Mouse (Mus musculus) heart, embryonic 13.5 days (tissue): ENCODE measurements around the gene 9430038I01Rik. TPM values are rescaled to one million over a fixed set of nuclear protein-coding genes. Genes with fewer than 3 reads are reported as not detected.

Experiments used
- ATAC-seq: fragments of 200-750 bp; cut with Nextera tagmentation; 2 replicates; pipeline ENCODE4 v1.8.0; 2017; ENCODE audit warnings: moderate TSS enrichment; ENCODE audit not compliant: insufficient number of reproducible peaks, low FRiP score, low TSS enrichment; ENCODE audit errors: extremely low read depth
- H3K27ac ChIP-seq: fragments of 300-500 bp; sonication (generic); replicated peaks from 2 replicates; pipeline ENCODE4 v1.5.1; 2015; ENCODE audit warnings: moderate library complexity, mild to moderate bottlenecking, inconsistent platforms
- H3K27me3 ChIP-seq: fragments of 300-500 bp; sonication (generic); replicated peaks from 2 replicates; pipeline ENCODE4 v1.6.1; 2015; ENCODE audit warnings: mild to moderate bottlenecking, inconsistent platforms
- H3K36me3 ChIP-seq: fragments of 300-500 bp; sonication (generic); 2 replicates; pipeline ENCODE4 v1.6.1; 2015; ENCODE audit warnings: mild to moderate bottlenecking, inconsistent platforms
- H3K4me1 ChIP-seq: fragments of 300-500 bp; sonication (generic); 2 replicates; pipeline ENCODE4 v1.6.1; 2015; ENCODE audit warnings: inconsistent platforms
- H3K4me2 ChIP-seq: fragments of 300-500 bp; sonication (generic); 2 replicates; pipeline ENCODE4 v1.6.1; 2015; ENCODE audit warnings: inconsistent platforms, mild to moderate bottlenecking, moderate library complexity
- H3K4me3 ChIP-seq: fragments of 300-500 bp; sonication (generic); 2 replicates; pipeline ENCODE4 v1.5.1; 2015; ENCODE audit warnings: moderate library complexity, mild to moderate bottlenecking, inconsistent platforms
- H3K9ac ChIP-seq: fragments of 300-500 bp; sonication (generic); 2 replicates; pipeline ENCODE4 v1.6.1; 2015; ENCODE audit warnings: inconsistent platforms, mild to moderate bottlenecking, moderate library complexity
- H3K9me3 ChIP-seq: fragments of 300-500 bp; sonication (generic); 2 replicates; pipeline ENCODE4 v1.6.1; 2016; ENCODE audit warnings: inconsistent platforms
- WGBS: fragments of 180-500 bp; shearing (Covaris S2); methylation state at CpG from one replicate; pipeline ENCODE4 v1.1.7; 2015; ENCODE audit warnings: mixed read lengths; 5-methylcytosine and 5-hydroxymethylcytosine counted together
- polyA plus RNA-seq: library from polyadenylated mRNA; unstranded; fragments of >200 nt; fragmentation: Nextera tagmentation; extraction: Ambion mirVana; gene quantifications from 2 replicates; pipeline ENCODE4 v1.2.1, GENCODE M21; 2015

Gene 9430038I01Rik
- polyA plus RNA-seq, 1 experiment from 2014 or later, result 14.5 TPM

- no peak overlapping the region for H3K9ac ChIP-seq
- no peak overlapping the region for H3K4me2 ChIP-seq
- no peaks in the 10 kb centered on the region for H3K36me3 ChIP-seq
- ATAC-seq, result no peak
- no peak overlapping the region for H3K27ac ChIP-seq
- no peaks in the 10 kb centered on the region for H3K27me3 ChIP-seq
- H3K4me3 ChIP-seq, result no peak overlapping the region
- no peaks in the 10 kb centered on the region for H3K9me3 ChIP-seq
- peaks cover 4% of the 10 kb centered on the region for H3K4me1 ChIP-seq
- 87% methylated on average over 2 of the region's 2 CpGs for WGBS
Observed at GRCm38 (mm10) chr7:137420550-137420949, 10.0 kb upstream of the 9430038I01Rik start.

- 71% methylated on average over 8 of the region's 8 CpGs for whole genome bisulfite sequencing
- Histone ChIP-seq H3K27me3 (no peaks in the 10 kb centered on the region), H3K36me3 (no peaks in the 10 kb centered on the region), H3K4me3 (no peak overlapping the region), H3K4me1 (peaks cover 6% of the 10 kb centered on the region), H3K27ac (no peak overlapping the region), H3K4me2 (no peak overlapping the region), H3K9ac (no peak overlapping the region), H3K9me3 (no peaks in the 10 kb centered on the region)
- ATAC-seq, result no peak
Observed at GRCm38 (mm10) chr7:137414710-137415109, 4.1 kb upstream of the 9430038I01Rik start.

GRCm38 (mm10) chr7:137407428-137408058, 3.0 kb downstream of the 9430038I01Rik start:
- H3K27me3 ChIP-seq, result no peaks in the 10 kb centered on the region
- H3K4me1 ChIP-seq, result peaks cover 14% of the 10 kb centered on the region
- H3K27ac ChIP-seq, result no peak overlapping the region
- no peak for ATAC-seq
- no peak overlapping the region for H3K4me2 ChIP-seq
- no peak overlapping the region for H3K4me3 ChIP-seq
- H3K9me3 ChIP-seq, result no peaks in the 10 kb centered on the region
- H3K9ac ChIP-seq, result no peak overlapping the region
- WGBS, result 92% methylated on average over 1 of the region's 1 CpGs
- H3K36me3 ChIP-seq, result no peaks in the 10 kb centered on the region

- no peak overlapping the region for H3K9ac ChIP-seq
- ATAC-seq, result no peak
- WGBS, result 80% methylated on average over 2 of the region's 2 CpGs
- no peaks in the 10 kb centered on the region for H3K27me3 ChIP-seq
- peaks cover 8% of the 10 kb centered on the region for H3K9me3 ChIP-seq
- H3K4me2 ChIP-seq, result no peak overlapping the region
- no peak overlapping the region for H3K27ac ChIP-seq
- H3K4me3 ChIP-seq, result no peak overlapping the region
- H3K4me1 ChIP-seq, result peaks cover 4% of the 10 kb centered on the region; the same call in 1 of the 2 replicates
- no peaks in the 10 kb centered on the region for H3K36me3 ChIP-seq
Observed at GRCm38 (mm10) chr7:137404146-137404545, 6.4 kb downstream of the 9430038I01Rik start.

- 0 out of 2 replicates have a peak, but pooled peaks cover 4% of the 10 kb centered on the region for H3K36me3 ChIP-seq
- ATAC-seq, result no peak
Observed at GRCm38 (mm10) chr7:137398973-137399372, 11.6 kb downstream of the 9430038I01Rik start.

GRCm38 (mm10) chr7:137397361-137397910, 13.1 kb downstream of the 9430038I01Rik start:
- Histone ChIP-seq H3K4me2 (no peak overlapping the region), H3K9me3 (peaks cover 8% of the 10 kb centered on the region), H3K9ac (no peak overlapping the region), H3K27me3 (no peaks in the 10 kb centered on the region), H3K36me3 (0 out of 2 replicates have a peak, but pooled peaks cover 4% of the 10 kb centered on the region), H3K27ac (no peak overlapping the region), H3K4me3 (no peak overlapping the region), H3K4me1 (peaks cover 17% of the 10 kb centered on the region)
- WGBS, result 85% methylated on average over 8 of the region's 8 CpGs
- ATAC-seq, result no peak

More at GRCm38 (mm10) chr7:137398973-137399372, 11.6 kb downstream of the 9430038I01Rik start:
- no peak overlapping the region for H3K4me3 ChIP-seq
- H3K9ac ChIP-seq, result no peak overlapping the region
- H3K9me3 ChIP-seq, result peaks cover 8% of the 10 kb centered on the region
- H3K4me2 ChIP-seq, result no peak overlapping the region
- WGBS, result 83% methylated on average over 4 of the region's 4 CpGs
- peaks cover 16% of the 10 kb centered on the region for H3K4me1 ChIP-seq
- H3K27ac ChIP-seq, result no peak overlapping the region
- H3K27me3 ChIP-seq, result no peaks in the 10 kb centered on the region

- H3K4me1 ChIP-seq, result peaks cover 17% of the 10 kb centered on the region
- ATAC-seq, result no peak; the same call in 1 of the 2 replicates
- H3K27me3 ChIP-seq, result no peaks in the 10 kb centered on the region
- H3K9ac ChIP-seq, result no peak overlapping the region
- 66% methylated on average over 4 of the region's 4 CpGs for WGBS
- H3K9me3 ChIP-seq, result no peaks in the 10 kb centered on the region
- 0 out of 2 replicates have a peak, but pooled peaks cover 4% of the 10 kb centered on the region for H3K36me3 ChIP-seq
- peak overlapping the region; percentile 57 for H3K27ac ChIP-seq
- H3K4me3 ChIP-seq, result no peak overlapping the region
- H3K4me2 ChIP-seq, result no peak overlapping the region
Observed at GRCm38 (mm10) chr7:137395421-137395820, 15.1 kb downstream of the 9430038I01Rik start.

GRCm38 (mm10) chr7:137387863-137388262, 22.7 kb downstream of the 9430038I01Rik start:
- Histone ChIP-seq H3K9ac (no peak overlapping the region), H3K4me3 (no peak overlapping the region), H3K27ac (no peak overlapping the region), H3K4me1 (no peaks in the 10 kb centered on the region), H3K36me3 (no peaks in the 10 kb centered on the region), H3K4me2 (no peak overlapping the region), H3K27me3 (no peaks in the 10 kb centered on the region), H3K9me3 (no peaks in the 10 kb centered on the region)
- WGBS, result 90% methylated on average over 5 of the region's 5 CpGs
- ATAC-seq, result no peak

- Histone ChIP-seq H3K27me3 (no peaks in the 10 kb centered on the region), H3K36me3 (peaks cover 16% of the 10 kb centered on the region), H3K4me1 (no peaks in the 10 kb centered on the region), H3K4me3 (no peak overlapping the region), H3K4me2 (no peak overlapping the region), H3K9me3 (no peaks in the 10 kb centered on the region), H3K27ac (no peak overlapping the region), H3K9ac (no peak overlapping the region)
- WGBS, result 86% methylated on average over 7 of the region's 7 CpGs
- no peak for ATAC-seq
Observed at GRCm38 (mm10) chr7:137374996-137375395, 35.6 kb downstream of the 9430038I01Rik start.

- Histone ChIP-seq H3K4me1 (no peaks in the 10 kb centered on the region), H3K4me3 (no peak overlapping the region), H3K27ac (no peak overlapping the region), H3K4me2 (no peak overlapping the region), H3K9ac (no peak overlapping the region), H3K27me3 (no peaks in the 10 kb centered on the region), H3K9me3 (no peaks in the 10 kb centered on the region), H3K36me3 (peaks cover 16% of the 10 kb centered on the region)
- WGBS, result 47% methylated on average over 4 of the region's 4 CpGs
- ATAC-seq, result no peak
Observed at GRCm38 (mm10) chr7:137371770-137372169, 38.8 kb downstream of the 9430038I01Rik start.

- Histone ChIP-seq H3K27ac (no peak overlapping the region), H3K4me3 (no peak overlapping the region), H3K36me3 (peaks cover 9% of the 10 kb centered on the region), H3K9me3 (no peaks in the 10 kb centered on the region), H3K4me1 (no peaks in the 10 kb centered on the region), H3K27me3 (no peaks in the 10 kb centered on the region), H3K9ac (no peak overlapping the region), H3K4me2 (no peak overlapping the region)
- ATAC-seq, result no peak
- WGBS, result 52% methylated on average over 2 of the region's 2 CpGs
Observed at GRCm38 (mm10) chr7:137370175-137370574, 40.4 kb downstream of the 9430038I01Rik start.

- Histone ChIP-seq H3K27me3 (peaks cover 6% of the 10 kb centered on the region; the same call in 1 of the 2 replicates), H3K27ac (no peak overlapping the region), H3K36me3 (no peaks in the 10 kb centered on the region), H3K4me2 (no peak overlapping the region), H3K4me3 (no peak overlapping the region), H3K9ac (no peak overlapping the region), H3K4me1 (no peaks in the 10 kb centered on the region), H3K9me3 (no peaks in the 10 kb centered on the region)
- 60% methylated on average over 4 of the region's 4 CpGs for WGBS
- ATAC-seq, result no peak
Observed at GRCm38 (mm10) chr7:137366736-137367135, 43.8 kb downstream of the 9430038I01Rik start.
